Mouse (Mus musculus) G1E (cell line): ENCODE results near the gene Akap12.

ENCODE experiments used
- CTCF ChIP-seq: IDR thresholded peaks from 2 replicates; pipeline ENCODE4 v1.5.1; 2012; ENCODE audit warnings: low read depth, low read length, inconsistent platforms, mixed read lengths
- GATA1 ChIP-seq: IDR thresholded peaks from 2 replicates; pipeline ENCODE4 v1.6.1; 2012; ENCODE audit warnings: borderline replicate concordance, low read length, inconsistent platforms, mixed read lengths
- POLR2AphosphoS5 ChIP-seq: IDR thresholded peaks from 2 replicates; pipeline ENCODE4 v1.6.1; 2012; ENCODE audit warnings: low read depth, low read length, inconsistent platforms; ENCODE audit not compliant: insufficient replicate concordance
- TAL1 ChIP-seq: conservative IDR thresholded peaks from 2 replicates; pipeline ENCODE4 v1.6.1; 2012; ENCODE audit warnings: low read depth, low read length, inconsistent platforms, mixed read lengths

DNA sequence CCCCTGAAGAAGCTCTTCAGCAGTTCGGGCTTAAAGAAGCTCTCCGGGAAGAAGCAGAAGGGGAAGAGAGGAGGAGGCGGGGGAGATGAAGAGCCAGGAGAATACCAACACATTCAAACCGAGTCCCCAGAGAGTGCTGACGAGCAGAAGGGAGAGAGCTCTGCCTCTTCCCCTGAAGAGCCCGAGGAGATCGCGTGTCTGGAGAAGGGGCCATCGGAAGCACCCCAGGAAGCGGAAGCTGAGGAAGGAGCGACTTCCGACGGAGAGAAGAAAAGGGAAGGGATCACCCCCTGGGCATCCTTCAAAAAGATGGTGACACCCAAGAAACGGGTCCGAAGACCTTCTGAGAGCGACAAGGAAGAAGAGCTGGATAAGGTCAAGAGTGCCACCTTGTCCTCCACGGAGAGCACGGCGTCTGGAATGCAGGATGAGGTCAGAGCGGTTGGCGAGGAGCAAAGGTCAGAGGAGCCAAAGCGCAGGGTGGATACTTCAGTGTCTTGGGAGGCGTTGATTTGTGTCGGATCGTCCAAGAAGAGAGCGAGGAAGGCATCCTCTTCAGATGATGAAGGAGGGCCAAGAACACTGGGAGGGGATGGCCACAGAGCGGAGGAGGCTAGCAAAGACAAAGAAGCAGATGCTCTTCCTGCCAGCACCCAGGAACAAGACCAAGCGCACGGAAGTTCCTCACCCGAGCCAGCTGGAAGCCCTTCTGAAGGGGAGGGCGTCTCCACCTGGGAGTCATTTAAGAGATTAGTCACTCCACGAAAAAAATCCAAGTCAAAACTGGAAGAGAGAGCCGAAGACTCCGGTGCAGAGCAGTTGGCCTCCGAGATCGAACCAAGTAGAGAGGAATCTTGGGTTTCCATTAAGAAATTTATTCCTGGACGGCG lies 88.4 kb downstream of the Akap12 start:
- TF ChIP-seq GATA1 (no peak), CTCF (no peak), POLR2AphosphoS5 (no peak), TAL1 (no peak)
